Mouse (Mus musculus) layer of hippocampus, adult 11-12 months (tissue): ENCODE data around the gene Zfp282.

ENCODE experiments used
- DNase-seq: peaks from one replicate; pipeline ENCODE4 v3.0.0; 2022; ENCODE audit warnings: low spot score

Gene Zfp282

GRCm38 (mm10) chr6:47903587-47903986, 26.6 kb downstream of the Zfp282 start:
- no peak for DNase-seq

- DNase-seq, result no peak
These were observed 27.4 kb downstream of the Zfp282 start for GRCm38 (mm10) chr6:47904361-47904760.

GRCm38 (mm10) chr6:47904917-47905695, 28.1 kb downstream of the Zfp282 start:
- no peak for DNase-seq

- no peak for DNase-seq
These were observed 29.3 kb downstream of the Zfp282 start for GRCm38 (mm10) chr6:47906326-47906725.

GRCm38 (mm10) chr6:47909007-47909406, 32.0 kb downstream of the Zfp282 start:
- DNase-seq, result no peak

GRCm38 (mm10) chr6:47911650-47912049, 34.6 kb downstream of the Zfp282 start:
- DNase-seq, result no peak

- no peak for DNase-seq
These were observed 36.0 kb downstream of the Zfp282 start for GRCm38 (mm10) chr6:47912991-47913390.

GRCm38 (mm10) chr6:47917051-47917450, 40.0 kb downstream of the Zfp282 start:
- DNase-seq, result no peak

- no peak for DNase-seq
These were observed 41.8 kb downstream of the Zfp282 start for GRCm38 (mm10) chr6:47918768-47919274.

GRCm38 (mm10) chr6:47919646-47920446, 42.8 kb downstream of the Zfp282 start:
- DNase-seq, result no peak

GRCm38 (mm10) chr6:47920447-47921340, 43.7 kb downstream of the Zfp282 start, which contains the start of gene Zfp212:
Zfp212 (plus strand) TSS chr6:47920476.
- peak; percentile 88 for DNase-seq

GRCm38 (mm10) chr6:47942461-47942860, 65.5 kb downstream of the Zfp282 start:
- DNase-seq, result no peak

- peak; percentile 50 for DNase-seq
These were observed 66.2 kb downstream of the Zfp282 start for GRCm38 (mm10) chr6:47943021-47943691.

GRCm38 (mm10) chr6:47943721-47944120, 66.7 kb downstream of the Zfp282 start:
- no peak for DNase-seq

- no peak for DNase-seq
These were observed 70.4 kb downstream of the Zfp282 start for GRCm38 (mm10) chr6:47947388-47947787.

GRCm38 (mm10) chr6:47953191-47953726, 76.3 kb downstream of the Zfp282 start, which contains the start of gene Zfp956:
Zfp956 (plus strand) TSS chr6:47953390.
- DNase-seq, result peak; percentile 93

- no peak for DNase-seq
These were observed 77.4 kb downstream of the Zfp282 start for GRCm38 (mm10) chr6:47954425-47954824.

- no peak for DNase-seq
These were observed 80.8 kb downstream of the Zfp282 start for GRCm38 (mm10) chr6:47957816-47958215.
